Mouse (Mus musculus) spleen, postnatal 36 days (tissue): ENCODE measurements around the gene Med12.
A peak's percentile ranks its signal among the peaks of the same experiment; 100 is the strongest.
"Not testable (repeated sequence)": the region's sequence is repeated elsewhere in the genome, so short reads cannot be mapped to it uniquely, and the experiment has no call there.

Experiments used
- DNase-seq, 2 experiments: peaks; one replicate each; pipeline ENCODE4 v3.0.0; 2022; ENCODE audit warnings: low spot score in 2 of 2, mixed read lengths in 1 of 2

Med12 gene

GRCm38 (mm10) chrX:101299473-101300426 lies 25.9 kb downstream of the Med12 start:
- no peak for DNase-seq

GRCm38 (mm10) chrX:101300427-101301030 lies 26.7 kb downstream of the Med12 start:
- DNase-seq, result no peak

- DNase-seq, result no peak
These were observed 27.8 kb downstream of the Med12 start for GRCm38 (mm10) chrX:101301654-101302053.

DNA sequence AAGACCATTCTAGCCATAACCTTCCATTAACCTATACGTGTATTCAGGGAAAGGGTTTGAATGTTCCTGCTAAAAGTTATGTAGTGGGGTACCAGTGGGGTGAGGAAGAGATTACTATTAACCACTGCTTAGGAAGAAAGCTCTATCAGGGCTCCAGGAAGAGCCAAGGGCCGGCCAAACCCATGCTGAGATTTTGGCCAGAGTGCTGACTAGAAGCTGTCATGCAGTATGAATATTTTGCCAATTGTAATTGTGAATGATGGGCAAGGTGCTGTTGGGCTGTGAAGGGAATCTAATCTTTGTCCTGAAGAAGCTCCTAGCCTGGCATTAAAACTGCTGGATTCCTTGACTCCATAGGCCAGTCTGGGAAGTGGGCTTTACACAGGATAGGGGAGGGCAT lies 30.8 kb downstream of the Med12 start:
- no peak for DNase-seq

- DNase-seq, result no peak
These were observed 35.5 kb downstream of the Med12 start for GRCm38 (mm10) chrX:101309299-101309698.

- no peak for DNase-seq
These were observed 40.0 kb downstream of the Med12 start for GRCm38 (mm10) chrX:101313625-101314359.

- no peak for DNase-seq
These were observed 45.9 kb downstream of the Med12 start for GRCm38 (mm10) chrX:101319775-101320174.

DNA sequence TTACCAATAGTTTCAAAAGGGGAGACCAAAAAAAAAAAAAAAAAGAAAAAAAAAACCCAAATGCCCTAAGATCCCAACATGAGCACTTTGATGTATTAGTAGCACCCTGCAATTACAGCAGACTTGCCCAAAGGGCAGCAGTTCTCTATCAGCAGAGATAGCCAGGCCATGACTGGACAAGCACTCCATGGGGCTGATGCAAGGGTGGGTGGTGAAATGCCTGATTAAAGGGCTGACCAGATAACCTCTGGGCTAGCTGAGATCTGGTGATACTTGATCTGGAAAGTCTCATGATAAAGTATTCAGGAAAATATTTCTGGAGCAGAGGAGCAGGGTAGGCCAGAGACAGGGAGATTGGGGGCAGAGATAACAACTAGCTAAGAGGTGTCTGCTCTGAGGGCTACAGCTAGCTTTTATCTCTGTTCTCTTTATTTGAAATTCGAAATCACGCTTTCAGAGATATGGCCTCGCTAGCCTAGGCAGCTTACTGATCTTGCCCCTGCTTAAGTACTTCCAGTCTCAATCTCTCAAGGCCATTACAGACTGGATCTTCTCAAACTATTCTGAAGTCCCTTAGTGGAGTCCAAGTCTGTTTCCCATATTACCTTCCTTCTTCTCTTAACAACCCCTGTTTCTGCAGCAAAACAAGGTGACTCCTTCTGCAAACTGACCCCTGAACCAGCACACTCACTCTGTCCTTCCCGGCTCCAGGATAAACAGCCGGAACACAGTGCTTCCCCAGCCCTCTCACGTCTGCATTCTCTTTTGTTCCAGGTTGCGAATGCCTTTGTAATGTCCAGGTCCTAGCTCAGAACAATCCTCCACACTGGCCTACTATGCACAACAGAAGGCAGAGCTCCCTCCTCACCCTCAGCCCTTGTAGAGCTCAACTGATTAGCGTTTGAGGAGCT lies 52.4 kb downstream of the Med12 start:
- DNase-seq, result no peak

GRCm38 (mm10) chrX:101329372-101330028 lies 55.7 kb downstream of the Med12 start:
- DNase-seq, result peak; percentile 15 to 32

DNA sequence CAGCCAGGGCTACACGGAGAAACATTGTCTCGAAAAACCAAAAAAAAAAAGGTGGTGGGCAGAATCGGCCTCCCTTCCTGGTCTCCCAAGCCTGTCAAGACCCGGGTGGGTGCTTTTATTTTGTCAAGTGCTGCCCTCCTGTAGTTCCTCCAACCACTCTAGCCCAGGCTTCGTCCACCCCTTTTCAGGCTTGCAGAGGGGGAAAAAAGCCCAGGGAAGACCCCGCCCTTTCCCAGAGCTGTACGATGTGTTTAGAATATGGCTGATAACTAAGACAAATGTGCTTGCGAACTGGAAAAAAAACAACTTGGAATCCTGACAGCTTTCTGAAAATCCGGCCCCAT lies 58.2 kb downstream of the Med12 start:
- no peak for DNase-seq

DNA sequence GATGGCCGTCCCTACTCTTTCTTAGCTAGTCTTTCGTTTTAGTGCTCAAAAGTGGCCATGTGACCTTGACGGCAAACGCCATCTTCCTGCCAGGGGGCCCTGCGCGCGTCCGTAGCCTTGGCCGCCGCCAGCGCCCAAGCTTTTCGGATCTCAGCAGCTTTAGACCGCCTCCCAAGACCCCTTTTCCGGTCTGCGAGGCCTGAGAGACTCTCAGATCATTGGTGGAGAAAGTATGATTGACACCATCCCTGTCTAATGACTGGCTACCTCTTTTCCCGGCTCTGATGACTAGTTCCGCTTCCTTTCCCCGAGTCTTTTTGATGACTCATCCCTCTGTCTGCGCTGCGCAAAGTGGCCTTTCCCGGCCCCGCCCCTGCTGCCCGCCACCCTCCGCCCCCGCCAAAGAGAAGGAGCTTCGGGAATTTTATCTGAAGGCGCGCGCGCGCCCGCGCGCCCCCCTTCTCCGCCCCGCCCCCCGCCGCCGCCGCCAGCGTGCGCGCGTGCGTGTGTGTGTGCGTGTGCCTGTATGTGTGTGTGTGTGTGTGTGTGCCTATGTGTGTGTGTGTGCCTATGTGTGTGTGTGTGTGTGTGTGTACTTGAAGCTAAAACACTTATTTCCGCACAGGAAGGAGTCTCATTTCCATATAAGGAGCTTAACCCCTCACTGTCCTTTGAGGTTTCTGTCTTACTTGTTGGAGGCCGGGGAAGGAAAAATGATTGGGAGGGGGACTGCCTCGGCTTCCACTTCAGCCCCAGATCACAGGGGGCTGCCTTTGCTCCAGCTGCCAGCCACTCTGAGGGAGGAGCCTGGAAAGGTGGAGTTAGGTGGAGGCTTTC lies 58.8 kb downstream of the Med12 start:
- peak; percentile 87 to 90 for DNase-seq

GRCm38 (mm10) chrX:101334606-101335005 lies 60.8 kb downstream of the Med12 start:
- DNase-seq, result peak in 1 of 2 experiments; percentile 16

GRCm38 (mm10) chrX:101338666-101339065 lies 64.8 kb downstream of the Med12 start:
- no peak for DNase-seq

GRCm38 (mm10) chrX:101342837-101343236 lies 69.0 kb downstream of the Med12 start:
- DNase-seq, result not testable (repeated sequence)

GRCm38 (mm10) chrX:101345456-101345855 lies 71.6 kb downstream of the Med12 start:
- DNase-seq, result no peak

- DNase-seq, result no peak
These were observed 72.6 kb downstream of the Med12 start for GRCm38 (mm10) chrX:101346475-101346874.
